Mouse (Mus musculus) embryonic facial prominence, embryonic 10.5 days (tissue): ENCODE data around the gene 2010111I01Rik. TPM values are rescaled to one million over a fixed set of nuclear protein-coding genes. Genes with fewer than 3 reads are reported as not detected.

Source experiments
- DNase-seq: peaks from one replicate; pipeline ENCODE4 v3.0.0-alpha.2; 2017; ENCODE audit warnings: low spot score
- H3K27ac ChIP-seq: fragments of 300-500 bp; sonication (generic); replicated peaks from 2 replicates; pipeline ENCODE4 v1.5.1; 2016; ENCODE audit warnings: mild to moderate bottlenecking
- H3K27me3 ChIP-seq: fragments of 300-500 bp; sonication (generic); replicated peaks from 2 replicates; pipeline ENCODE4 v1.6.1; 2016; ENCODE audit warnings: low read depth, mild to moderate bottlenecking; ENCODE audit not compliant: poor library complexity, severe bottlenecking
- H3K36me3 ChIP-seq: fragments of 300-500 bp; sonication (generic); replicated peaks from 2 replicates; pipeline ENCODE4 v1.6.1; 2016; ENCODE audit warnings: mild to moderate bottlenecking, moderate library complexity
- H3K4me1 ChIP-seq: fragments of 300-500 bp; sonication (generic); 2 replicates; pipeline ENCODE4 v1.6.1; 2016
- H3K4me3 ChIP-seq: fragments of 300-500 bp; sonication (generic); 2 replicates; pipeline ENCODE4 v1.5.1; 2016; ENCODE audit warnings: mild to moderate bottlenecking, moderate library complexity
- H3K9me3 ChIP-seq: fragments of 300-500 bp; sonication (generic); 2 replicates; pipeline ENCODE4 v1.6.1; 2016; ENCODE audit warnings: mild to moderate bottlenecking
- WGBS: fragments of 180-500 bp; shearing (Covaris S2); methylation state at CpG from one replicate; pipeline ENCODE4 v1.1.7; 2016; 5-methylcytosine and 5-hydroxymethylcytosine counted together
- polyA plus RNA-seq: library from polyadenylated mRNA; unstranded; fragments of >200 nt; fragmentation: Nextera tagmentation; extraction: Ambion mirVana; gene quantifications from 2 replicates; pipeline ENCODE4 v1.2.1, GENCODE M21; 2016

2010111I01Rik gene
- polyA plus RNA-seq, 1 experiment from 2014 or later, result 88.8 TPM

GRCm38 (mm10) chr13:63092874-63093273 lies 128.2 kb downstream of the 2010111I01Rik start:
- no peaks in the 10 kb centered on the region for H3K9me3 ChIP-seq
- H3K36me3 ChIP-seq, result no peaks in the 10 kb centered on the region
- no peak overlapping the region for H3K4me3 ChIP-seq
- H3K4me1 ChIP-seq, result peaks cover 34% of the 10 kb centered on the region
- no peaks in the 10 kb centered on the region for H3K27me3 ChIP-seq
- DNase-seq, result no peak
- H3K27ac ChIP-seq, result no peak overlapping the region
- 92% methylated on average over 2 of the region's 2 CpGs for WGBS

GRCm38 (mm10) chr13:63093636-63094035 lies 128.9 kb downstream of the 2010111I01Rik start:
- H3K27ac ChIP-seq, result no peak overlapping the region

GRCm38 (mm10) chr13:63094317-63095131 lies 129.8 kb downstream of the 2010111I01Rik start:
- peak; percentile 44 for DNase-seq
- Histone ChIP-seq H3K27ac (peak overlapping the region; percentile 65), H3K9me3 (no peaks in the 10 kb centered on the region), H3K36me3 (no peaks in the 10 kb centered on the region), H3K4me1 (peaks cover 34% of the 10 kb centered on the region), H3K4me3 (no peak overlapping the region), H3K27me3 (no peaks in the 10 kb centered on the region)
- 14% methylated on average over 8 of the region's 8 CpGs for WGBS

More at GRCm38 (mm10) chr13:63093636-63094035, 128.9 kb downstream of the 2010111I01Rik start:
- DNase-seq, result no peak
- peaks cover 34% of the 10 kb centered on the region for H3K4me1 ChIP-seq
- WGBS, result 74% methylated on average over 6 of the region's 6 CpGs
- no peak overlapping the region for H3K4me3 ChIP-seq
- no peaks in the 10 kb centered on the region for H3K36me3 ChIP-seq
- no peaks in the 10 kb centered on the region for H3K27me3 ChIP-seq
- no peaks in the 10 kb centered on the region for H3K9me3 ChIP-seq

GRCm38 (mm10) chr13:63096764-63097163 lies 132.1 kb downstream of the 2010111I01Rik start:
- 66% methylated on average over 3 of the region's 3 CpGs for WGBS

GRCm38 (mm10) chr13:63097440-63097930 lies 132.8 kb downstream of the 2010111I01Rik start:
- Histone ChIP-seq H3K27ac (no peak overlapping the region), H3K4me1 (peaks cover 22% of the 10 kb centered on the region), H3K36me3 (no peaks in the 10 kb centered on the region), H3K4me3 (no peak overlapping the region), H3K27me3 (no peaks in the 10 kb centered on the region), H3K9me3 (no peaks in the 10 kb centered on the region)
- no peak for DNase-seq
- 88% methylated on average over 8 of the region's 8 CpGs for WGBS

More at GRCm38 (mm10) chr13:63096764-63097163, 132.1 kb downstream of the 2010111I01Rik start:
- Histone ChIP-seq H3K9me3 (no peaks in the 10 kb centered on the region), H3K4me3 (no peak overlapping the region), H3K27ac (no peak overlapping the region), H3K27me3 (no peaks in the 10 kb centered on the region), H3K4me1 (peaks cover 22% of the 10 kb centered on the region), H3K36me3 (no peaks in the 10 kb centered on the region)
- no peak for DNase-seq

- H3K4me3 ChIP-seq, result no peak overlapping the region
- H3K27me3 ChIP-seq, result no peaks in the 10 kb centered on the region
- no peak overlapping the region for H3K27ac ChIP-seq
- DNase-seq, result no peak
- WGBS, result 83% methylated on average over 12 of the region's 12 CpGs
- H3K9me3 ChIP-seq, result no peaks in the 10 kb centered on the region
- H3K36me3 ChIP-seq, result no peaks in the 10 kb centered on the region
- H3K4me1 ChIP-seq, result peaks cover 17% of the 10 kb centered on the region
Observed at GRCm38 (mm10) chr13:63101761-63102160, 137.1 kb downstream of the 2010111I01Rik start.

- 47% methylated on average over 8 of the region's 8 CpGs for WGBS
- Histone ChIP-seq H3K36me3 (no peaks in the 10 kb centered on the region), H3K9me3 (no peaks in the 10 kb centered on the region), H3K4me1 (peaks cover 17% of the 10 kb centered on the region), H3K27ac (no peak overlapping the region), H3K4me3 (no peak overlapping the region), H3K27me3 (no peaks in the 10 kb centered on the region)
- DNase-seq, result no peak
Observed at GRCm38 (mm10) chr13:63102848-63103585, 138.3 kb downstream of the 2010111I01Rik start.

- no peaks in the 10 kb centered on the region for H3K36me3 ChIP-seq
- no peaks in the 10 kb centered on the region for H3K9me3 ChIP-seq
- WGBS, result 72% methylated on average over 2 of the region's 2 CpGs
Observed at GRCm38 (mm10) chr13:63106574-63106973, 141.9 kb downstream of the 2010111I01Rik start.

GRCm38 (mm10) chr13:63108601-63109000 lies 143.9 kb downstream of the 2010111I01Rik start:
- Histone ChIP-seq H3K9me3 (no peaks in the 10 kb centered on the region), H3K4me3 (no peak overlapping the region), H3K4me1 (peaks cover 37% of the 10 kb centered on the region), H3K27ac (peak overlapping the region; percentile 40; the same call in 1 of the 2 replicates), H3K27me3 (no peaks in the 10 kb centered on the region), H3K36me3 (no peaks in the 10 kb centered on the region)
- DNase-seq, result no peak
- WGBS, result 79% methylated on average over 2 of the region's 2 CpGs

More at GRCm38 (mm10) chr13:63106574-63106973, 141.9 kb downstream of the 2010111I01Rik start:
- no peak overlapping the region for H3K27ac ChIP-seq
- H3K4me1 ChIP-seq, result peaks cover 30% of the 10 kb centered on the region
- no peak overlapping the region for H3K4me3 ChIP-seq
- no peaks in the 10 kb centered on the region for H3K27me3 ChIP-seq
- no peak for DNase-seq

- 0 out of 2 replicates have a peak, but pooled peaks cover 4% of the 10 kb centered on the region for H3K9me3 ChIP-seq
- H3K27ac ChIP-seq, result peak overlapping the region; percentile 86
- DNase-seq, result no peak
- no peak overlapping the region for H3K4me3 ChIP-seq
- 74% methylated on average over 5 of the region's 5 CpGs for whole genome bisulfite sequencing
- H3K36me3 ChIP-seq, result no peaks in the 10 kb centered on the region
- no peaks in the 10 kb centered on the region for H3K27me3 ChIP-seq
- peaks cover 43% of the 10 kb centered on the region for H3K4me1 ChIP-seq
Observed at GRCm38 (mm10) chr13:63111297-63112042, 146.8 kb downstream of the 2010111I01Rik start.

GRCm38 (mm10) chr13:63112043-63112597 lies 147.4 kb downstream of the 2010111I01Rik start:
- H3K36me3 ChIP-seq, result no peaks in the 10 kb centered on the region
- 0 out of 2 replicates have a peak, but pooled peaks cover 4% of the 10 kb centered on the region for H3K9me3 ChIP-seq
- WGBS, result 71% methylated on average over 4 of the region's 4 CpGs
- H3K27me3 ChIP-seq, result no peaks in the 10 kb centered on the region; the same call in 1 of the 2 replicates
- DNase-seq, result no peak
- H3K4me3 ChIP-seq, result no peak overlapping the region
- H3K27ac ChIP-seq, result peak overlapping the region; percentile 86
- H3K4me1 ChIP-seq, result peaks cover 40% of the 10 kb centered on the region
